Mouse (Mus musculus) MEL (cell line): Measurements from ENCODE around the gene Inava. TPM values are rescaled to one million over a fixed set of nuclear protein-coding genes. Genes with fewer than 3 reads are reported as not detected.

Experiments used
- DNase-seq: peaks from one replicate; pipeline ENCODE4 v3.0.0; 2011; ENCODE audit warnings: low read depth, low spot score
- H3K27ac ChIP-seq: 2 replicates; pipeline ENCODE4 v1.5.1; 2012; ENCODE audit warnings: low read depth, mild to moderate bottlenecking, control low read depth, low read length, moderate library complexity; ENCODE audit not compliant: control insufficient read depth
- H3K27me3 ChIP-seq, 2 experiments: fragments of 150-350 bp in 1 of 2; sonication (generic) in 1 of 2; 2 replicates each; pipeline ENCODE4 v1.6.1; 2012; ENCODE audit warnings: low read length in 2 of 2, mild to moderate bottlenecking in 2 of 2, improper control_type of control experiment in 1 of 2, moderate library complexity in 1 of 2; ENCODE audit not compliant: insufficient read depth in 2 of 2, control insufficient read depth in 1 of 2
- H3K36me3 ChIP-seq, 2 experiments: 2 replicates each; pipeline ENCODE4 v1.6.1; 2012 to 2014; ENCODE audit warnings: low read length in 2 of 2, improper control_type of control experiment in 1 of 2, inconsistent platforms in 1 of 2, mild to moderate bottlenecking in 1 of 2; ENCODE audit not compliant: insufficient read depth in 2 of 2, control insufficient read depth in 1 of 2
- H3K4me1 ChIP-seq, 2 experiments: fragments of 150-350 bp in 1 of 2; sonication (generic) in 1 of 2; 2 replicates each; pipeline ENCODE4 v1.6.1; 2012; ENCODE audit warnings: low read length in 2 of 2, improper control_type of control experiment in 1 of 2, mild to moderate bottlenecking in 1 of 2; ENCODE audit not compliant: insufficient read depth in 2 of 2, control insufficient read depth in 1 of 2
- H3K4me3 ChIP-seq, 2 experiments: fragments of 150-350 bp in 1 of 2; sonication (generic) in 1 of 2; 2 replicates each; pipeline ENCODE4 v1.5.1; 2012; ENCODE audit warnings: low read depth in 2 of 2, low read length in 2 of 2, mild to moderate bottlenecking in 2 of 2, moderate library complexity in 2 of 2, control low read depth in 1 of 2, improper control_type of control experiment in 1 of 2; ENCODE audit not compliant: control insufficient read depth in 1 of 2, insufficient read depth in 1 of 2
- H3K79me2 ChIP-seq: 2 replicates; pipeline ENCODE4 v1.6.1; 2012; ENCODE audit warnings: mild to moderate bottlenecking, low read length, moderate library complexity; ENCODE audit not compliant: control insufficient read depth, poor library complexity, insufficient read depth
- H3K9ac ChIP-seq: 2 replicates; pipeline ENCODE4 v1.6.1; 2012; ENCODE audit warnings: low read depth, mild to moderate bottlenecking, control low read depth, low read length, moderate library complexity; ENCODE audit not compliant: control insufficient read depth, poor library complexity, severe bottlenecking
- H3K9me3 ChIP-seq: fragments of 150-350 bp; sonication (generic); replicated peaks from 2 replicates; pipeline ENCODE4 v1.6.1; 2012; ENCODE audit warnings: mild to moderate bottlenecking, low read length, improper control_type of control experiment, moderate library complexity; ENCODE audit not compliant: insufficient read depth
- BHLHE40 ChIP-seq: IDR thresholded peaks from 2 replicates; pipeline ENCODE4 v1.6.1; 2012; ENCODE audit warnings: low read depth, mild to moderate bottlenecking, inconsistent platforms, low read length, improper control_type of control experiment, borderline replicate concordance
- CHD1 ChIP-seq: IDR thresholded peaks from 2 replicates; pipeline ENCODE4 v1.6.1; 2012; ENCODE audit warnings: low read depth, mild to moderate bottlenecking, inconsistent platforms, low read length, improper control_type of control experiment
- ELF1 ChIP-seq: IDR thresholded peaks from 2 replicates; pipeline ENCODE4 v1.6.1; 2014; ENCODE audit warnings: low read depth, mild to moderate bottlenecking, inconsistent platforms, low read length, improper control_type of control experiment, moderate library complexity
- ETS1 ChIP-seq: IDR thresholded peaks from 2 replicates; pipeline ENCODE4 v1.6.1; 2012; ENCODE audit warnings: low read depth, mild to moderate bottlenecking, inconsistent platforms, low read length, improper control_type of control experiment, moderate library complexity
- GABPA ChIP-seq: IDR thresholded peaks from 2 replicates; pipeline ENCODE4 v1.6.1; 2012; ENCODE audit warnings: low read depth, mild to moderate bottlenecking, inconsistent platforms, low read length, improper control_type of control experiment, moderate library complexity
- HCFC1 ChIP-seq: IDR thresholded peaks from 2 replicates; pipeline ENCODE4 v1.6.1; 2012; ENCODE audit warnings: low read depth, mild to moderate bottlenecking, inconsistent platforms, low read length, improper control_type of control experiment, moderate library complexity
- KAT2A ChIP-seq: conservative IDR thresholded peaks from 2 replicates; pipeline ENCODE4 v1.6.1; 2012; ENCODE audit warnings: low read depth, low read length, improper control_type of control experiment, inconsistent platforms
- MAFK ChIP-seq: IDR thresholded peaks from 2 replicates; pipeline ENCODE4 v1.6.1; 2011; ENCODE audit warnings: low read depth, mild to moderate bottlenecking, low read length, improper control_type of control experiment, borderline replicate concordance
- MAX ChIP-seq: IDR thresholded peaks from 2 replicates; pipeline ENCODE4 v1.6.1; 2011; ENCODE audit warnings: low read length, improper control_type of control experiment
- MAZ ChIP-seq: IDR thresholded peaks from 2 replicates; pipeline ENCODE4 v1.6.1; 2012; ENCODE audit warnings: low read depth, mild to moderate bottlenecking, inconsistent platforms, low read length, improper control_type of control experiment
- MEF2A ChIP-seq: IDR thresholded peaks from 2 replicates; pipeline ENCODE4 v1.6.1; 2014; ENCODE audit warnings: low read depth, mild to moderate bottlenecking, inconsistent platforms, low read length, improper control_type of control experiment; ENCODE audit not compliant: poor library complexity, insufficient replicate concordance, severe bottlenecking; ENCODE audit errors: extremely low read depth
- MYB ChIP-seq: IDR thresholded peaks from 2 replicates; pipeline ENCODE4 v1.6.1; 2011; ENCODE audit warnings: mild to moderate bottlenecking, low read depth, low read length, improper control_type of control experiment
- NRF1 ChIP-seq: IDR thresholded peaks from 2 replicates; pipeline ENCODE4 v1.6.1; 2014; ENCODE audit warnings: low read depth, mild to moderate bottlenecking, inconsistent platforms, low read length, improper control_type of control experiment, moderate library complexity; ENCODE audit not compliant: poor library complexity, insufficient read depth, severe bottlenecking
- POLR2A ChIP-seq, 2 experiments: IDR thresholded peaks; 2 replicates each; pipeline ENCODE4 v1.6.1; 2011 to 2012; ENCODE audit warnings: low read length in 2 of 2, mild to moderate bottlenecking in 2 of 2, control low read depth in 1 of 2, improper control_type of control experiment in 1 of 2, low read depth in 1 of 2, moderate library complexity in 1 of 2; ENCODE audit not compliant: control insufficient read depth in 1 of 2, insufficient read depth in 1 of 2, poor library complexity in 1 of 2
- RAD21 ChIP-seq: IDR thresholded peaks from 2 replicates; pipeline ENCODE4 v1.6.1; 2011; ENCODE audit warnings: mild to moderate bottlenecking, low read depth, low read length, improper control_type of control experiment
- RCOR1 ChIP-seq: IDR thresholded peaks from 2 replicates; pipeline ENCODE4 v1.6.1; 2012; ENCODE audit warnings: low read depth, mild to moderate bottlenecking, inconsistent platforms, low read length, improper control_type of control experiment
- SIN3A ChIP-seq: IDR thresholded peaks from 2 replicates; pipeline ENCODE4 v1.6.1; 2012; ENCODE audit warnings: low read length, improper control_type of control experiment, inconsistent platforms
- SMC3 ChIP-seq: IDR thresholded peaks from 2 replicates; pipeline ENCODE4 v1.6.1; 2011; ENCODE audit warnings: low read depth, low read length, improper control_type of control experiment
- UBTF ChIP-seq: IDR thresholded peaks from 2 replicates; pipeline ENCODE4 v1.6.1; 2012; ENCODE audit warnings: low read depth, mild to moderate bottlenecking, inconsistent platforms, low read length, improper control_type of control experiment, moderate library complexity, borderline replicate concordance; ENCODE audit not compliant: insufficient read depth
- USF1 ChIP-seq: IDR thresholded peaks from 2 replicates; pipeline ENCODE4 v1.6.1; 2014; ENCODE audit warnings: low read depth, mild to moderate bottlenecking, inconsistent platforms, low read length, improper control_type of control experiment, moderate library complexity
- USF2 ChIP-seq, 2 experiments: IDR thresholded peaks; 2 replicates each; pipeline ENCODE4 v1.6.1; 2011 to 2012; ENCODE audit warnings: improper control_type of control experiment in 2 of 2, low read length in 2 of 2, borderline replicate concordance in 1 of 2, inconsistent platforms in 1 of 2, low read depth in 1 of 2, mild to moderate bottlenecking in 1 of 2; ENCODE audit not compliant: insufficient read depth in 1 of 2
- polyA plus RNA-seq, 2 experiments: library from polyadenylated mRNA; stranded (reverse) in 1 of 2; unstranded in 1 of 2; fragments of >175 nt in 1 of 2; fragments of >200 nt in 1 of 2; gene quantifications; 2 replicates each; pipeline versions ENCODE4 v1.2.1 to v1.2.4; 2012; ENCODE audit warnings: low replicate concordance in 2 of 2, low read depth in 1 of 2; ENCODE audit not compliant: insufficient read length in 2 of 2, insufficient read depth in 1 of 2, missing spikeins in 1 of 2
- total RNA-seq: library from RNA; depleted of rRNA; stranded (reverse); fragments of 300-350 nt; gene quantifications from 2 replicates; pipeline ENCODE4 v1.2.3, GENCODE M21; 2012

Gene Inava
- total and polyA plus RNA-seq, 3 experiments: 0.12 to 0.65 TPM; not detected in 1

DNA sequence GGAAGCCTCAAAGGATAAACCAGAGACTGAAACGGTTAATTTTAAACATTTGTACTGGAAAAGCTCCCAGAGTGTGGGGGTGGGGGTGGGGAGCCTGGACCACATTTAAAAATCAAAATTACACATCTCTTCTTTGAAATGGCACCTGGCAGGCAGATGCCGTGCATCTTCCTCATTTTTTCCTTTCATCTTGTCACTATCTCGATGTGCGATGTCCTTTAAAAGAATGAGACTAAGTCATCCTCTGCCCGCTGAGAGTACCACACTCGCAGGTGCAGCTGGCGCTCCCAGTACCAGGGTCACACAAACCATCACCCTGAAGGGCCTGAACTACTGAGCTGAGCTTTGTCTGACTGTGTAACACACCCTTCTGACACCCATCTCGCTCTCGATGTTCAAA, 24.4 kb upstream of the Inava start:
- Histone ChIP-seq H3K9me3 (no peaks in the 10 kb centered on the region), H3K36me3 (peaks cover 0 to 14% of the 10 kb centered on the region in 2 experiments; a peak in 2 of 4 replicates), H3K9ac (no peak overlapping the region), H3K4me3 (no peak overlapping the region), H3K4me1 (peaks cover 9 to 15% of the 10 kb centered on the region in 2 experiments), H3K27ac (no peak overlapping the region), H3K79me2 (no peaks in the 10 kb centered on the region), H3K27me3 (no peaks in the 10 kb centered on the region)
- TF ChIP-seq GABPA (no peak), MEF2A (no peak), ETS1 (no peak), CHD1 (no peak), USF1 (no peak), RCOR1 (no peak), RAD21 (no peak), MAZ (no peak), USF2 (IDR thresholded peaks at IDR 0.05; ENCODE audit: borderline replicate concordance in 1 of 2, insufficient read depth in 1 of 2, low read depth in 1 of 2, low read length in 2 of 2) (no peak)
- DNase-seq: no peak

DNA sequence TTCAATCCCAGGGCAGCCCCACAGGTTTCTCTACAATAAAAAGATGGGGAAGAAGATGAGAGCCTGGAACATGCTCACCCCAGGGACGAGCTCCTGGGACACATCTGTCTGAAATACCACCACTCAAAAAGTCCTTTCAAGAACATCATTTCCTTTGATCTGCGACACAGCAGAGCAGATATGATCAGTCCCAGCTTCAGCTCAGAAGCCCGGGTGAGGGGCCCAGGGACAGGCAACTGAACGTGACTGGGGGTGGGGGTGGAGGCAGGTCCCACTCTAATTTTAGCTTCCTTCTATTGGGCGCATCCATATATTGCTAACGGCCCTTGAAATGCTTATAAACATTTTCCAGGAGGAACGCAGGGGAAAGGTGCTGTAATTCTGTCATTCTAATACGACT, 21.6 kb upstream of the Inava start:
- no peak overlapping the region for H3K27ac ChIP-seq
- H3K9ac ChIP-seq: no peak overlapping the region; the same call in 1 of the 2 replicates
- no peak for TF ChIP-seq MAFK
- H3K4me3 ChIP-seq: no peak overlapping the region
- no peaks in the 10 kb centered on the region for H3K79me2 ChIP-seq
- no peak for DNase-seq
- no peaks in the 10 kb centered on the region for H3K9me3 ChIP-seq
- peaks cover 9 to 18% of the 10 kb centered on the region in 2 experiments for H3K4me1 ChIP-seq
- no peaks in the 10 kb centered on the region for H3K27me3 ChIP-seq
- peaks cover 0 to 15% of the 10 kb centered on the region in 2 experiments; a peak in 2 of 4 replicates for H3K36me3 ChIP-seq

DNA sequence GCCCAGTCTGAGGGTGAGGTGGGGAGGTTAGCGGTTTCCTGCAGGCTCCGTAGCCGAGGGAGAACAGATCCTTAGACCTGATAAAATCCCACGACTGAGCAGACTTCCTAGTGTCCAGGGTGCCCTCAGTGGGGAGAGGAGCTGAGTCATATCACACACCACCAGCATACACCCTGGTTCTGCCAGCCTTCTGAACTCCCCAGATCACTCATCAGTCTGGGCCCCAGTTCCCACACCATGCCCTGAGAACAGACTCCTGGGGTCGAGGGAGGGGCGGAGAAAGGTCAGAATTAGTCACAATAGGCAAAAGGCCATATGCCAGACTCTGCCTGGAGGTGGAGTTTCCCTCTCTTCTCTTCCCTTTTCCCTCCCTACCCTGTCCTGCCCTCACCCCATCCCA, 21.1 kb upstream of the Inava start:
- TF ChIP-seq MEF2A (no peak), ETS1 (no peak), NRF1 (no peak), GABPA (no peak), ELF1 (no peak), MAFK (no peak), KAT2A (no peak), UBTF (no peak), MYB (no peak), BHLHE40 (no peak), SMC3 (no peak), MAX (no peak), SIN3A (no peak), HCFC1 (no peak), POLR2A (IDR thresholded peaks at IDR 0.05; ENCODE audit: control insufficient read depth in 1 of 2, insufficient read depth in 1 of 2, low read depth in 1 of 2, low read length in 2 of 2, poor library complexity in 1 of 2) (no peak)
- no peak overlapping the region for H3K27ac ChIP-seq
- peak overlapping the region; percentile 11; the same call in 1 of the 2 replicates for H3K9ac ChIP-seq
- H3K4me3 ChIP-seq: no peak overlapping the region
- H3K27me3 ChIP-seq: no peaks in the 10 kb centered on the region
- peaks cover 9 to 18% of the 10 kb centered on the region in 2 experiments for H3K4me1 ChIP-seq
- no peaks in the 10 kb centered on the region for H3K79me2 ChIP-seq
- peaks cover 0 to 15% of the 10 kb centered on the region in 2 experiments; a peak in 2 of 4 replicates for H3K36me3 ChIP-seq
- no peaks in the 10 kb centered on the region for H3K9me3 ChIP-seq
- peak; percentile 38 for DNase-seq
